Mouse (Mus musculus): ENCODE results near the gene Prss8. TPM values are rescaled to one million over a fixed set of nuclear protein-coding genes. Genes with fewer than 3 reads are reported as not detected.

Gene Prss8
- polyA plus RNA-seq, 1 experiment from 2014 or later = 11.5 TPM

- H3K27ac ChIP-seq = no peak overlapping the region
- peaks cover 52% of the 10 kb centered on the region for H3K36me3 ChIP-seq
Observed at GRCm38 (mm10) chr7:127926066-127926465, 3.8 kb downstream of the Prss8 start.

GRCm38 (mm10) chr7:127925252-127925651, 4.7 kb downstream of the Prss8 start:
- H3K4me3 ChIP-seq = no peak overlapping the region
- 69% methylated on average over 5 of the region's 5 CpGs for WGBS
- H3K4me1 ChIP-seq = peaks cover 16% of the 10 kb centered on the region
- no peak overlapping the region for H3K27ac ChIP-seq
- no peak overlapping the region for H3K9ac ChIP-seq
- H3K9me3 ChIP-seq = no peaks in the 10 kb centered on the region
- peaks cover 27% of the 10 kb centered on the region for H3K27me3 ChIP-seq
- peaks cover 56% of the 10 kb centered on the region for H3K36me3 ChIP-seq
- H3K4me2 ChIP-seq = no peak overlapping the region
- ATAC-seq (ENCODE audit: insufficient number of reproducible peaks, low FRiP score, low TSS enrichment, low read depth) = no peak

More at GRCm38 (mm10) chr7:127926066-127926465, 3.8 kb downstream of the Prss8 start:
- ATAC-seq (ENCODE audit: insufficient number of reproducible peaks, low FRiP score, low TSS enrichment, low read depth) = no peak
- Histone ChIP-seq H3K4me1 (peaks cover 17% of the 10 kb centered on the region), H3K4me3 (no peak overlapping the region), H3K9me3 (no peaks in the 10 kb centered on the region), H3K27me3 (peaks cover 28% of the 10 kb centered on the region), H3K4me2 (no peak overlapping the region), H3K9ac (no peak overlapping the region)
- 88% methylated on average over 8 of the region's 8 CpGs for WGBS

GRCm38 (mm10) chr7:127923714-127924113, 6.2 kb downstream of the Prss8 start:
- no peak overlapping the region for H3K9ac ChIP-seq
- H3K4me1 ChIP-seq = peaks cover 2% of the 10 kb centered on the region; the same call in 1 of the 2 replicates
- peaks cover 63% of the 10 kb centered on the region for H3K36me3 ChIP-seq
- no peaks in the 10 kb centered on the region for H3K9me3 ChIP-seq
- ATAC-seq (ENCODE audit: insufficient number of reproducible peaks, low FRiP score, low TSS enrichment, low read depth) = no peak
- H3K27ac ChIP-seq = no peak overlapping the region
- no peak overlapping the region for H3K4me3 ChIP-seq
- H3K27me3 ChIP-seq = peaks cover 12% of the 10 kb centered on the region; the same call in 1 of the 2 replicates
- no peak overlapping the region for H3K4me2 ChIP-seq
- 88% methylated on average over 5 of the region's 5 CpGs for WGBS

GRCm38 (mm10) chr7:127922451-127923275, 7.2 kb downstream of the Prss8 start:
- Histone ChIP-seq H3K4me2 (no peak overlapping the region), H3K4me1 (no peaks in the 10 kb centered on the region), H3K4me3 (no peak overlapping the region), H3K27ac (no peak overlapping the region), H3K9me3 (no peaks in the 10 kb centered on the region), H3K36me3 (peaks cover 68% of the 10 kb centered on the region), H3K9ac (no peak overlapping the region), H3K27me3 (peaks cover 2% of the 10 kb centered on the region; the same call in 1 of the 2 replicates)
- 71% methylated on average over 6 of the region's 6 CpGs for WGBS
- no peak for ATAC-seq (ENCODE audit: insufficient number of reproducible peaks, low FRiP score, low TSS enrichment, low read depth)

- Histone ChIP-seq H3K9ac (no peak overlapping the region), H3K9me3 (no peaks in the 10 kb centered on the region), H3K27me3 (no peaks in the 10 kb centered on the region), H3K27ac (no peak overlapping the region), H3K36me3 (peaks cover 69% of the 10 kb centered on the region), H3K4me2 (no peak overlapping the region), H3K4me3 (no peak overlapping the region), H3K4me1 (no peaks in the 10 kb centered on the region)
- no peak for ATAC-seq (ENCODE audit: insufficient number of reproducible peaks, low FRiP score, low TSS enrichment, low read depth)
- WGBS = 70% methylated on average over 8 of the region's 8 CpGs
Observed at GRCm38 (mm10) chr7:127921516-127921915, 8.4 kb downstream of the Prss8 start.

GRCm38 (mm10) chr7:127919290-127919689, 10.6 kb downstream of the Prss8 start:
- H3K4me2 ChIP-seq = no peak overlapping the region
- no peaks in the 10 kb centered on the region for H3K9me3 ChIP-seq
- no peaks in the 10 kb centered on the region for H3K27me3 ChIP-seq
- no peak overlapping the region for H3K4me3 ChIP-seq
- H3K36me3 ChIP-seq = peaks cover 62% of the 10 kb centered on the region
- ATAC-seq (ENCODE audit: insufficient number of reproducible peaks, low FRiP score, low TSS enrichment, low read depth) = no peak
- no peak overlapping the region for H3K9ac ChIP-seq
- 80% methylated on average over 7 of the region's 7 CpGs for WGBS
- H3K27ac ChIP-seq = no peak overlapping the region
- H3K4me1 ChIP-seq = no peaks in the 10 kb centered on the region

GRCm38 (mm10) chr7:127918203-127918602, 11.7 kb downstream of the Prss8 start:
- H3K27me3 ChIP-seq = no peaks in the 10 kb centered on the region
- WGBS = 53% methylated on average over 3 of the region's 3 CpGs
- no peak overlapping the region for H3K4me3 ChIP-seq
- no peak overlapping the region for H3K27ac ChIP-seq
- H3K9ac ChIP-seq = no peak overlapping the region
- ATAC-seq (ENCODE audit: insufficient number of reproducible peaks, low FRiP score, low TSS enrichment, low read depth) = no peak
- H3K9me3 ChIP-seq = no peaks in the 10 kb centered on the region
- H3K4me1 ChIP-seq = peaks cover under 1% of the 10 kb centered on the region
- no peak overlapping the region for H3K4me2 ChIP-seq
- H3K36me3 ChIP-seq = peaks cover 56% of the 10 kb centered on the region

- 84% methylated on average over 12 of the region's 12 CpGs for WGBS
- no peak overlapping the region for H3K9ac ChIP-seq
- peaks cover 7% of the 10 kb centered on the region for H3K4me1 ChIP-seq
- no peak overlapping the region for H3K4me3 ChIP-seq
- H3K4me2 ChIP-seq = no peak overlapping the region
- H3K27me3 ChIP-seq = no peaks in the 10 kb centered on the region
- H3K27ac ChIP-seq = no peak overlapping the region
- H3K36me3 ChIP-seq = peaks cover 37% of the 10 kb centered on the region
- no peak for ATAC-seq (ENCODE audit: insufficient number of reproducible peaks, low FRiP score, low TSS enrichment, low read depth)
- no peaks in the 10 kb centered on the region for H3K9me3 ChIP-seq
Observed at GRCm38 (mm10) chr7:127915293-127915692, 14.6 kb downstream of the Prss8 start.

GRCm38 (mm10) chr7:127912938-127913337, 17.0 kb downstream of the Prss8 start:
- Histone ChIP-seq H3K4me2 (peak overlapping the region; percentile 62), H3K9ac (peak overlapping the region; percentile 87), H3K27ac (peak overlapping the region; percentile 94), H3K27me3 (no peaks in the 10 kb centered on the region), H3K9me3 (no peaks in the 10 kb centered on the region), H3K4me3 (peak overlapping the region; percentile 94), H3K4me1 (peaks cover 7% of the 10 kb centered on the region), H3K36me3 (peaks cover 47% of the 10 kb centered on the region)
- ATAC-seq (ENCODE audit: insufficient number of reproducible peaks, low FRiP score, low TSS enrichment, low read depth) = no peak
- WGBS = 18% methylated on average over 4 of the region's 4 CpGs

- H3K4me1 ChIP-seq = peaks cover 7% of the 10 kb centered on the region
- ATAC-seq (ENCODE audit: insufficient number of reproducible peaks, low FRiP score, low TSS enrichment, low read depth) = peak; percentile 90
- H3K27me3 ChIP-seq = no peaks in the 10 kb centered on the region
- peak within 1 kb of the TSS; percentile 62 for H3K4me2 ChIP-seq
- peak within 1 kb of the TSS; percentile 87 for H3K9ac ChIP-seq
- peaks cover 49% of the 10 kb centered on the region for H3K36me3 ChIP-seq
- peak within 1 kb of the TSS; percentile 94 for H3K27ac ChIP-seq
- no peaks in the 10 kb centered on the region for H3K9me3 ChIP-seq
- peak within 1 kb of the TSS; percentile 94 for H3K4me3 ChIP-seq
- 1% methylated on average over 40 of the region's 40 CpGs for WGBS
Observed at GRCm38 (mm10) chr7:127912190-127912871, 17.6 kb downstream of the Prss8 start, which contains the start of gene Kat8. Kat8 (plus strand) TSS chr7:127912516.

- Histone ChIP-seq H3K27me3 (no peaks in the 10 kb centered on the region), H3K9ac (no peak overlapping the region), H3K4me1 (peaks cover 18% of the 10 kb centered on the region), H3K36me3 (peaks cover 50% of the 10 kb centered on the region), H3K9me3 (no peaks in the 10 kb centered on the region), H3K27ac (no peak overlapping the region), H3K4me3 (no peak overlapping the region), H3K4me2 (no peak overlapping the region)
- no peak for ATAC-seq (ENCODE audit: insufficient number of reproducible peaks, low FRiP score, low TSS enrichment, low read depth)
- 87% methylated on average over 4 of the region's 4 CpGs for WGBS
Observed at GRCm38 (mm10) chr7:127908656-127909055, 21.2 kb downstream of the Prss8 start.

GRCm38 (mm10) chr7:127907939-127908338, 22.0 kb downstream of the Prss8 start:
- H3K27ac ChIP-seq = no peak overlapping the region
- H3K4me1 ChIP-seq = peaks cover 14% of the 10 kb centered on the region
- H3K27me3 ChIP-seq = no peaks in the 10 kb centered on the region
- ATAC-seq (ENCODE audit: insufficient number of reproducible peaks, low FRiP score, low TSS enrichment, low read depth) = no peak
- H3K36me3 ChIP-seq = peaks cover 50% of the 10 kb centered on the region
- no peak overlapping the region for H3K4me3 ChIP-seq
- no peak overlapping the region for H3K4me2 ChIP-seq
- 95% methylated on average over 12 of the region's 12 CpGs for WGBS
- H3K9me3 ChIP-seq = no peaks in the 10 kb centered on the region
- H3K9ac ChIP-seq = no peak overlapping the region
